Mouse (Mus musculus) C2C12 (cell line): Measurements from ENCODE around the gene Cog5.

Experiments used
- CEBPB ChIP-seq: IDR thresholded peaks from one replicate; pipeline ENCODE4 v1.6.1; 2011; ENCODE audit warnings: low read depth, mild to moderate bottlenecking, control low read depth, moderate library complexity
- CTCF ChIP-seq: IDR thresholded peaks from one replicate; pipeline ENCODE4 v1.5.1; 2011; ENCODE audit not compliant: control insufficient read depth, insufficient read depth, insufficient read length
- FOSL1 ChIP-seq: IDR thresholded peaks from one replicate; pipeline ENCODE4 v1.8.0; 2011; ENCODE audit warnings: mild to moderate bottlenecking, low read length; ENCODE audit not compliant: poor library complexity, insufficient read depth, severe bottlenecking
- MAX ChIP-seq: IDR thresholded peaks from one replicate; pipeline ENCODE4 v1.6.1; 2011; ENCODE audit warnings: mild to moderate bottlenecking, control low read depth
- MYOD1 ChIP-seq: IDR thresholded peaks from one replicate; pipeline ENCODE4 v1.6.1; 2011; ENCODE audit warnings: low read depth; ENCODE audit not compliant: control insufficient read depth, insufficient read length
- USF1 ChIP-seq: IDR thresholded peaks from one replicate; pipeline ENCODE4 v1.6.1; 2011; ENCODE audit warnings: low read depth, mild to moderate bottlenecking, control low read depth, moderate library complexity

- TF ChIP-seq CEBPB (no peak), CTCF (no peak), USF1 (no peak), MYOD1 (no peak), MAX (no peak), FOSL1 (no peak)
These were observed 118.9 kb downstream of the Cog5 start for GRCm38 (mm10) chr12:31773612-31774011.
